ENCODE assay signal across 19 mouse cellular contexts in genomic region chr8:108220511-108220910, GRCm38 (mm10).
"Had no signal": no experiment of that assay in that cellular context is flagged by ENCODE, and none has a peak within 500 bp of the region (broad histone marks: within the 10 kb centered on the region; RNA-seq: fewer than 3 reads in every experiment).

No protein-coding gene starts in this region.

- H3K9ac ChIP-seq: limb, embryonic 12.5 days; limb, embryonic 15.5 days; liver, embryonic 14.5 days; liver, postnatal 0 days; lung, embryonic 14.5 days; midbrain, embryonic 12.5 days; midbrain, embryonic 15.5 days; neural tube, embryonic 12.5 days; neural tube, embryonic 15.5 days; stomach, embryonic 15.5 days had no signal

- H3K4me3 ChIP-seq: limb, embryonic 12.5 days; limb, embryonic 15.5 days; midbrain, embryonic 12.5 days; midbrain, embryonic 15.5 days; neural tube, embryonic 12.5 days; neural tube, embryonic 15.5 days; stomach, embryonic 15.5 days had no signal

- H3K36me3 ChIP-seq: limb, embryonic 12.5 days; limb, embryonic 15.5 days; midbrain, embryonic 12.5 days; midbrain, embryonic 15.5 days; neural tube, embryonic 12.5 days; neural tube, embryonic 15.5 days; stomach, embryonic 15.5 days had no signal

- H3K9me3 ChIP-seq: limb, embryonic 15.5 days; midbrain, embryonic 12.5 days; midbrain, embryonic 15.5 days; neural tube, embryonic 12.5 days; neural tube, embryonic 15.5 days; stomach, embryonic 15.5 days had no signal

- H3K4me2 ChIP-seq: limb, embryonic 12.5 days; limb, embryonic 15.5 days; liver, embryonic 11.5 days; lung, embryonic 14.5 days; midbrain, embryonic 12.5 days; midbrain, embryonic 15.5 days; neural tube, embryonic 12.5 days; neural tube, embryonic 15.5 days; stomach, embryonic 15.5 days had no signal

- DNase-seq: kidney, postnatal 10 days; kidney, postnatal 36 days; left cerebral cortex, postnatal 4 days; liver, postnatal 0 days; lung, embryonic 14.5 days; retina, postnatal 1 day; right cerebral cortex, postnatal 25 days; spleen, adult 18-20 months; thymus, postnatal 25 days had no signal

- H3K27ac ChIP-seq: limb, embryonic 12.5 days; limb, embryonic 15.5 days; liver, embryonic 14.5 days; macrophage; midbrain, embryonic 12.5 days; midbrain, embryonic 15.5 days; neural tube, embryonic 12.5 days; neural tube, embryonic 15.5 days; stomach, embryonic 15.5 days had no signal

- H3K4me1 ChIP-seq: limb, embryonic 12.5 days; limb, embryonic 15.5 days; stomach, embryonic 15.5 days had no signal

- H3K27me3 ChIP-seq: limb, embryonic 12.5 days; limb, embryonic 15.5 days; midbrain, embryonic 15.5 days; neural tube, embryonic 12.5 days; neural tube, embryonic 15.5 days; stomach, embryonic 15.5 days had no signal
